Mouse (Mus musculus) T-helper 1 cell (primary cell): ENCODE measurements around the gene Csnk2b.

Experiments
- in situ Hi-C: fragments of 300-600 bp; cut with MboI, MseI; formaldehyde crosslinking; loops from one replicate; pipeline ENCODE4 v1.15.1; 2025; ENCODE audit warnings: high pct_unique_total_duplicates

Gene Csnk2b

GRCm38 (mm10) chr17:35121143-35121799 lies 582 bp downstream of the Csnk2b start, which contains the start of gene Gpank1:
Gene Gpank1 (plus strand): TSS chr17:35121455.
- in situ Hi-C loops: loop anchor here (25.0 kb wide), 1 partner anchor 484 kb away; the partner anchor contains the start of genes Atf6b, Fkbpl, Ppt2 and Prrt1

DNA sequence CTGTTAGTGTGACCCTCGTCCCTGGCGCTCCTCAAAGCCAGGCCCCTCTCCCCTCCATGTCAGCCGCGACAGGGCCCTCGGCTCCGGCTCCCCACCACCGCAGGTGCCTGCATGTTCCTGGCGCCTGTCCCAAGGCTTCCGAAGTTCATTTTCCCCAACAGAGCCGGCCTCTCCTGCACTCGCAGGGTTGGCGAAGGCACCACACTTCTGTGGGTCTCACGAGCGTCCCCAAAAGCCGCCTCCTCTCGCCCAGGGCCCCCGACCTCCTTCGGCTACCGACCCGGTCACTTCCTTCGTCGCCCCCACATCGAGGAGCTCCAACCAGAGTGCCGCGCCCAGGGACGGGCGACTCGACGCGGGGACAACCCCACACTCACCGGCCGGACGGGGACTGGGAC lies 1.1 kb downstream of the Csnk2b start:
- in situ Hi-C loops: loop anchor here (25.0 kb wide), 1 partner anchor 483 kb away; the partner anchor contains the start of genes Atf6b, Fkbpl, Ppt2 and Prrt1

DNA sequence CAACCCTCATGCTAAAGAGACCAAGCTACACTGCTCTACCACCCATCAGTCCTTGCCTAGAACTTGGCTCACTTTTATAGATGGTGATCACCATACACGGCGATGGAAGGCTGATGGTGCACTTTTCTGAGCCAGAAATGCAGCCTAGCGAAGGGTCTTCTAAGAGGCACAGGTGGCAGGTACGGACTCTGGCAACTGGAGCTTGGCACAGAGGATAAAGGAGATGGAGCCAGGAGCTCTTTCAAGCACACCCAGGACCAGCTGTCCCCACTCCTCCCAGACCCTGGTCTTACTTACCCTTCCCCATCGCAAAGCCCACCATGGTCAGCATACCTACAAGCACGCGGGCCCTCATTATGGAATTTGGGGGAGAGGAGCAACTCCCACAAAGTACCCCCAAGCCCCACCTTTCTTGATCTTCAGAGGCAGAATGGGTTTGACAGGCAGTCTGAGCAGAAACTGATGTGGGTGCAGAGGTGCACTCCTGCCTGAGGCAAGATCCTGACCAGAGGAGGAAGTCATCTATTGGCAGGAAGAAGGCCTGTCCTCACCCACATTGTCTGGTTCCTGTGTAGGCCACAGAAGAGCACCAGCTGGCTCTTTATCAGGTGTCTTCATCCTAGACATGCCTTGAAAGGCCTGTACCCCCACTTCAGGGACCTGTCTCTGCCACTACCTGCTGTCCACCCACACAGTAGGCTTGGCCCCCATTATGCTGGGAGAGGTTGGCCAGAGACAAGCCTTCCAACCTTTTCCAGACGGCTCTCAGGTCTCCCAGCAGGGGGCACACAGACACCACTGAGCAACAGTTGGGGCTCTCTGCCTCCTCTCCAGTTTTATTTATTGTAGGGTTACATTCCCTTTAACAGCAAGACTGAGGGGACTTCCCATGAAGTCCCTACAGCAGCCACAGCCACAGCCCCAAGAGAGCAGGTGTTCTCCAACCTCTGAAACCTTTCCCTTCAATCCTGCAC lies 6.5 kb downstream of the Csnk2b start, which contains the start of gene Ly6g5b:
Gene Ly6g5b, minus strand, starts transcription at position 383 of the 974 bp plus-strand sequence.
- in situ Hi-C loops: loop anchor here (25.0 kb wide), 1 partner anchor 478 kb away; the partner anchor contains the start of genes Atf6b, Fkbpl, Ppt2 and Prrt1

GRCm38 (mm10) chr17:35111774-35112173 lies 10.1 kb downstream of the Csnk2b start:
- in situ Hi-C loops: loop anchor here (25.0 kb wide), 1 partner anchor 474 kb away; the partner anchor contains the start of genes Atf6b, Fkbpl, Ppt2 and Prrt1

DNA sequence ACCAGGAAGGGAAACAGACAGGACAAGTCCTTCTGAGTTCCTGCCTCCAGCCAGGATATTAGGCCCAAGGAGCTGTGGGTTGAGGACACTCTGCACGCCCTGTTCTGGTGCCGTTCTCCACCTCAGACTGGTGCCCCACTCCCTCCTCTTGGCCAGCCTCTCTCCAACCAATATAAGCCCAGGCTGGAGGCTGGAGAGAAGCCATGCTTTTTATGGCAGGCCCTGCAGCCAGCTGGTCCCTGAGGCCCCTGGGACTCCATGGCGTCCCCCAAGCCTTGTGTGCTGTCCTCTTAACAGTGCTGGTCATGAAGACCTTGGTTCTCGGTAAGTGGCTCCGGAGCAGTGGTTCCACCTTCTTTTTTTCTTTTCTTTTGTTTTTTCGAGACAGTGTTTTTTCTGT lies 13.8 kb downstream of the Csnk2b start, which contains the start of gene Ly6g5c:
Gene Ly6g5c, plus strand, starts transcription at position 183 of the 400 bp plus-strand sequence.
- in situ Hi-C loops: loop anchor here (25.0 kb wide), 1 partner anchor 471 kb away; the partner anchor contains the start of genes Atf6b, Fkbpl, Ppt2 and Prrt1

GRCm38 (mm10) chr17:35106522-35106921 lies 15.3 kb downstream of the Csnk2b start:
- in situ Hi-C loops: loop anchor here (25.0 kb wide), 1 partner anchor 469 kb away; the partner anchor contains the start of genes Atf6b, Fkbpl, Ppt2 and Prrt1

GRCm38 (mm10) chr17:35105740-35106389 lies 16.0 kb downstream of the Csnk2b start:
- in situ Hi-C loops: loop anchor here (25.0 kb wide), 1 partner anchor 469 kb away; the partner anchor contains the start of genes Atf6b, Fkbpl, Ppt2 and Prrt1

DNA sequence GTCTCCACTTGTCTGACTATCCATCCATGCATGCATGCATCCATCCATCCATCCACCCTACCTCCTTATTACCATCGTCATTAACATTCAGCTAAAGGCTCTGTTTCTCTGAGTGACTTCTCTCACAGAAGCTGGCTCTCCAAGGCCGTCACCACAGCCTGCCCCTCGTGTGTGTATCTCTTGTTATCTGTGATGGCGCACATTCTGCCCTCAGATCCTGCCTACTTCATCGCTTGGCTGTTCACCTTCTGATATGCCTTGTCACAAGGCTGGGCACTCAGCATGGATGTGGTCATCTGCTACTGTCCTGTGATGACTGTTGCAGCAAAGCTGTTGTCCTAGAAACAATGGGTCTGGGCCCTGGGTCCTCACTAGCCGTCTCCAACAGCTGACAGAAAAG lies 17.1 kb downstream of the Csnk2b start:
- in situ Hi-C loops: loop anchor here (25.0 kb wide), 1 partner anchor 467 kb away; the partner anchor contains the start of genes Atf6b, Fkbpl, Ppt2 and Prrt1

DNA sequence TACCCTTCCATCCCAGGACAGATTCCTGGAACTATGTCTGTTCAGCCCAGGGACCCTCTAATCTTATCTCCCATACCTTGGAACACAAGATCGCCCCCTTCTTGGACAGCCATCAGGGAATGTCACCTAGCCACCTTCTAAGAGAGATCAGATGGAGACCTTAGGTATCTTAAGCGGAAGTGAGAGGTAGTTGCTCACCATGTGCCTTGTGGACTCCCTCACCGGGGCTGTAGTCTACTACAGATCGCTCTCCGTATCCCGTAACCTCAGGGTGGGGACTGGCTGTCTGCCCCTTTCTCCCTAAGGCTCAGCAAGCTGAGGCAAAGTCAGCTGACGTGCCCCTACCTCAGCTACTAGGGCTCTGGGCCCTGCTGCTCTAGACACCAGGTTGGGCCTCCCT lies 17.8 kb downstream of the Csnk2b start:
- in situ Hi-C loops: loop anchor here (25.0 kb wide), 1 partner anchor 467 kb away; the partner anchor contains the start of genes Atf6b, Fkbpl, Ppt2 and Prrt1

GRCm38 (mm10) chr17:35103221-35103690 lies 18.6 kb downstream of the Csnk2b start:
- in situ Hi-C loops: loop anchor here (25.0 kb wide), 1 partner anchor 466 kb away; the partner anchor contains the start of genes Atf6b, Fkbpl, Ppt2 and Prrt1

- in situ Hi-C loops: loop anchor here (25.0 kb wide), 1 partner anchor 465 kb away; the partner anchor contains the start of genes Atf6b, Fkbpl, Ppt2 and Prrt1
Measured at GRCm38 (mm10) chr17:35102299-35102698, 19.6 kb downstream of the Csnk2b start.

DNA sequence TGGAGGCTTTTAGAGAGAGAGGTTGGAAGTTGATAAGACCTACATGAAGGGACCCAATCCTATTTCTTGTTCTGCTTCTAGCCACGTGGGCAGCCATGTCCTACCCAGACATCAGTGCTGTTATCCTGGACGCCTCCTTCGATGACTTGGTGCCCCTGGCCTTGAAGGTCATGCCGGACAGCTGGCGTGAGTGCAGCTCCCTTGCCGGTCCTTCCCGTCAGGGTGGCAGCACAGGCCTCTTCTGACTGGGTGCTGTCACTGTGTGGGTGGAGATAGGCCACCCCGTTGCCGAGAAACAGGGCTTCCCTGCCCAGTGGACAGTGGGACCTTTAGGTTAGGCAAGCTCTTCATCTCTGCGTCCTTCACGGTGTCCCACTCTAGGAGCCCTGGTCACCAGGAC lies 20.7 kb downstream of the Csnk2b start:
- in situ Hi-C loops: loop anchor here (25.0 kb wide), 1 partner anchor 464 kb away; the partner anchor contains the start of genes Atf6b, Fkbpl, Ppt2 and Prrt1

- in situ Hi-C loops: loop anchor here (25.0 kb wide), 1 partner anchor 463 kb away; the partner anchor contains the start of genes Atf6b, Fkbpl, Ppt2 and Prrt1
Measured at GRCm38 (mm10) chr17:35100196-35100765, 21.6 kb downstream of the Csnk2b start.

GRCm38 (mm10) chr17:35097164-35097655 lies 24.6 kb downstream of the Csnk2b start:
- in situ Hi-C loops: no loop called here

DNA sequence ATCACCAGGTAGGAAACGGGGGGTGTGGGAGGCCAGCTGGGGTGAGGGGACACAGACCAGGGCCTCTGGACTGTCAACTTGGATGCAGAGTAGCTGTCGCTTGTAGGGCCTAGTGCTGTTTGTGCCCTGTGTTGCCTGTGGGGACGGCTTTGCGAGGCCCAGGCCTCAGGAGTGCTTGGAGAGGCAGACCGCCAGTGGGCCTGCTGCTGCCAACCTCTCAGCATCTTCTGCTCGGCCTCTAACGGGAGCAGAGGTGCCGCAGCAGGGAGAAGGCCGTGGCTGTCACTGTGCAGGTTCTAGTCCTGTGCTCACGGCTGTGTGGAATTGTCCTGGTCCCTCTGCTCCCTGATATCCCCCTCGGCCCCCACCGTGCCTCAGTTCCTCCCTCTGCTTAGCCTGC lies 25.3 kb downstream of the Csnk2b start:
- in situ Hi-C loops: no loop called here

GRCm38 (mm10) chr17:35094475-35095365 lies 27.1 kb downstream of the Csnk2b start:
- in situ Hi-C loops: no loop called here

- in situ Hi-C loops: no loop called here
Measured at GRCm38 (mm10) chr17:35092403-35093198, 29.3 kb downstream of the Csnk2b start.
